Mouse (Mus musculus): Measurements from ENCODE around the gene Alpk1.

DNA sequence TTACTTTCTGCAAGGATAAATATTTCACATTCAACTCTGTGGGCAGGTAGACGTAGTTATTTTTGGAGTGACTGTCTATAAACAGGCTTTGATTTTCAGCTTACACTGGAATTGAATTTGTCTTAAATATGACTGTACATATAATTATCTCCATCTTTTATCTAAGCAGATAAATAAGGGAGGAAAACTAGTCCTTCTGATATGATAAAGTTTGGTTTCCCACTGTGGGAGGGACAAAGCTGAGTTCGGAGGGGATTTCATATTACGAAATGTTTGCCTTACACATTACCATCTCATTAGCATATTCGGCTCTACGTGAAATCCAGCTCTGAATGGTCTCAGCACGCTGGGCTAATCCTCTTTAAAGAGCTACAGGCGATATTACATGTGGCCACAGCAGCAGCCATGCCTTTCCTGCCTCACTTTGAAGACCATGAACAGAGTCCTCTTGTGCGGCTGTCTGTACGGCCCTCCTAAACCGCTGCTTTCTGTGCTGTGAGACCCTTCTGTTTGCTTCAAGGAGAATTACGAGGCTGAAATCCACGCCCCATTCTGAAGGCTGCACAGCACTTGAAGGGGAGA, 30.3 kb downstream of the Alpk1 start:
- TF ChIP-seq CTCF (IDR thresholded peaks at IDR 0.05; ENCODE audit: low read depth): no peak
- TF ChIP-seq EP300 (IDR thresholded peaks at IDR 0.05; ENCODE audit: low read depth): no peak

Measured in liver, embryonic 14.5 days (tissue).